Mouse (Mus musculus): ENCODE data around the gene Qrfpr. TPM values are rescaled to one million over a fixed set of nuclear protein-coding genes. Genes with fewer than 3 reads are reported as not detected.

Qrfpr gene
- polyA plus RNA-seq, 1 experiment from 2014 or later, result not detected

Other genes with a start within 250 kb of the Qrfpr start
- gene Mccc1, start 221.6 kb downstream of the Qrfpr start, polyA plus RNA-seq (2014; fragmentation: Nextera tagmentation; extraction: Ambion mirVana), result 58.9 and 63.8 TPM in 2 replicates
- 0.09 and 0.26 TPM in 2 replicates for gene Ccdc144b, start 168.8 kb downstream of the Qrfpr start, polyA plus RNA-seq (2014; fragmentation: Nextera tagmentation; extraction: Ambion mirVana)
- gene Acad9, start 156.3 kb downstream of the Qrfpr start, polyA plus RNA-seq (2014; fragmentation: Nextera tagmentation; extraction: Ambion mirVana), result 83.1 and 88.3 TPM in 2 replicates
- gene D3Ertd254e, start 71.3 kb downstream of the Qrfpr start, polyA plus RNA-seq (2014; fragmentation: Nextera tagmentation; extraction: Ambion mirVana), result 4.7 and 4.8 TPM in 2 replicates

All from heart, embryonic 14.5 days (tissue).